Mouse (Mus musculus) testis, postnatal 14 days (tissue): ENCODE measurements around the gene Fcrlb.
"Not testable (repeated sequence)": the region's sequence is repeated elsewhere in the genome, so short reads cannot be mapped to it uniquely, and the experiment has no call there.

ENCODE experiments used
- DNase-seq: peaks from one replicate; pipeline ENCODE4 v3.0.0; 2021; ENCODE audit warnings: low spot score

Fcrlb gene

DNA sequence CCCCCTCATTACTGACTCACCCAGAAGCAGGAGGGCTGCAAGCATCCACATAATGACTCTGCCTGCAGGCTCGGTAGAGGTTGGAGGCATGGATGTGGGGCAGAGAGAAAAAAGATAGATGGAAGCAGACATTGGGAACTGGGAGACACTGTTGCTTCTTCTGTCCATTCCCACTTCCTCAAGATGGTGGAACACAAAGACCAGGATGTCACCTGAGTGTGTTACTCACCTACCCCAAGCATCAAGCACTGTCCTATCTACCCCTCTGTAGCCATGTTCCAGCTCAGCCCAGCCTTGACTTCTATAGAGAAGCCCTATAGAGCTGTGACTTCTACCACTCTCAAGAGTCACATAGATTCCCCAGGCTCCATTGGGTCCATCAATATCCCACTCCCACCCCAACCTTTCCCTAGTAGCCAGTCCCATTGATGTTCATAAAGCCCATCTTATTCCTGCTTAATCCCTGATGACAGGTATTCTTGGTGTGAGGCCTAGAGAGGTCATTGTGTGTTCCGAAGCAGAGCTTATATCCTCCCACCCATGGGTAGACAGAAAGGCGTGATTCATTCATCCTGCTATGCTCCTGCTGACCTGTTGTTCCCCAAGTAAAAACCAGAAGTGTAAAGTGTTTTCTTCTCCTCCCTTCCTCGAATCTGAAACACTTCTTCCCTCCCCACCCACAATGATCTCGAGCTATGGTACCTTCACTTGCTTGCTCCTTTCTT, at the start of gene Fcrlb:
TSS of gene Fcrlb (minus strand) at position 51 of the 725 bp plus-strand sequence.
- no peak for DNase-seq

DNA sequence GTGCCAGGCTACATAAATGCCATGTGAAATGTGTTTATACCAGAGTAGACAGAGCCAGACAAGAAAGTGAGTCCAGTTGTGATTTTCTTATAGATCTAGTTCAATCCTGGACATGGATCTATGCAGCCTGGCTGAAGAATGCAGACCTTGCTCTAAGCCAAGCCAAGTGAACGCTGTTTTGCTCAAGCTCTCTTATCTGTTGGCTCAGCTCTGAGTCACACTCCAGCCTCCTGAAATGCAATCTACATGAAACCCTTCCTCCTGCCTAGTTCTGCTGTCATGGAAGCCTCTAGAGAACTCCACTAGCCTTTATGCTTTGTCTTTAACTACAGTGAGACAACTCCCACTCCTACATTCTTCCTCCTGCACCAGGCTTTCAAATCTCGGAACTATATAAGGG, 49.6 kb upstream of the Fcrlb start:
- DNase-seq: no peak

DNA sequence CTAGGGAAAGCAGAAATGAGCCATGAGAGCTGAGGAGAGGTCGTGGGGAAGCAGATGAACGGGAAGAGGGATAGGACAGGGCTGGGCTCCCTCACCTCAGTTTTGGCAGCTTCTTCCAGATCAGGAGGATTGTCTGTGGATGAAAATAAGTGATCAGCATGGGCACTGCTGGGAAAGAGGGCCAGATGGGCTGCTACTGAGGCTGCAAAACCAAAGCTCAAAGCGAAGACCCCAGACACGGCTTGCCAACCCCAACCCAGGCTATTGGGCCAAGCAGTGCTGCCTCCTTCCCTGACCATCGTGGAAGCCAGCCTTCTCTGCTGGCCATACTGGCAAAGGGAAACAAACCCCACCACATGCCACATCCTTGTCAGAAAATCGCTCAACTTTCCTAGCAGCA, 48.4 kb upstream of the Fcrlb start:
- DNase-seq: no peak

DNA sequence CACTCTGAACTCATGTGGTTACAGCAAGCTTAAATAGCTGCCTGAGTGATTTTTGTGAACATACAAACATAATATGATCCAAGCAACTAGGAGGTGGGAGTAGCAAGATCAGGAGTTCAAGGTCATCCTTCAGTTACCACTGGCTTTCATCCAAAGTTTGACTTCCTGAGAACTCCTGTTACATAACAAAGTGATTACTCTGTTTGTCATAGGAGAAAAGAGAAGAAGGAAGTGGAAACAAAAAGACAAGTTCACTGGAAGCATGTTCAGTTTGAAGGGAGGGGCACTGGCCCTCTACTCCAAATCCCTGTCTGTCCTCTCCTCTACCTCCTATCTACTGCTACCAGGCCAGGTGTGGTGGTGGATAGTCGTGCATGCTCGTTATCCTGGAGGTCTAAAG, 47.0 kb upstream of the Fcrlb start:
- no peak for DNase-seq

DNA sequence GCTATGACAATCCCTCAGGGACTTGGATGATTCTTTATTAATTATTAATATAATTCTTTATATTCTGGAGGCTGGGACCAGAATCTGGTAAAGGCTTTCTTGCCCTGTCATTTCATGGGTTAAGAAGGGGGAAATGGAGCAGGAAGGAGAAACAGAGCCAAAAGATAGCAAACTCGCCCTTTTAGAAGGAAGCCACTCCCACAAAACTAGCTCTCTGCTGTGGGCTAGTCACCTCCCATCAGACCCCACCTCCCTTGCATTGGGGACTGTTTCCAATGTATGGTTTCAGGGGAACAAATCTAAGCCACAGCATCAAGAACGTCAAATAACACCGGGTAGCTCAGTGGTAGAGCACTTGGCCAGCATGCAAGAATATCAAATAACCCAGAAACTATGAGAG, 45.5 kb upstream of the Fcrlb start:
- DNase-seq: no peak

DNA sequence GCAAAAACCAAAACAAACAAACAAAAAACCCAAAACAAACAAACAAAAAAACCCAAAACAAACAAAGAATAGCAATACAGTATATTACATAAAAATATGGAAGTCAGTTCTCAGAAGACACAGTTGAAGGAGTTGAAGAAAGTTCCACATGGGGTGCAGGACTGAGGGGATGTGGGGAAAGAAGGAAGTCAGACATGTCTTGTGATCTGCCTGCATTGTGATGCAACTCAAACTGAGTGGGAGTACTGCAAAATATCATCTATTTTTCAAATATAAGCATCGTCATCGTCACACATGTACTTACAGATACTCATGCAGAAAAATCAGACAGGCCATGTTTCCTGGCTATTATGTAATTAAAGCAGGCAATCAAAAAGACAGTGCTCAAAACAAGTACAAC, 40.5 kb upstream of the Fcrlb start:
- DNase-seq: no peak

DNA sequence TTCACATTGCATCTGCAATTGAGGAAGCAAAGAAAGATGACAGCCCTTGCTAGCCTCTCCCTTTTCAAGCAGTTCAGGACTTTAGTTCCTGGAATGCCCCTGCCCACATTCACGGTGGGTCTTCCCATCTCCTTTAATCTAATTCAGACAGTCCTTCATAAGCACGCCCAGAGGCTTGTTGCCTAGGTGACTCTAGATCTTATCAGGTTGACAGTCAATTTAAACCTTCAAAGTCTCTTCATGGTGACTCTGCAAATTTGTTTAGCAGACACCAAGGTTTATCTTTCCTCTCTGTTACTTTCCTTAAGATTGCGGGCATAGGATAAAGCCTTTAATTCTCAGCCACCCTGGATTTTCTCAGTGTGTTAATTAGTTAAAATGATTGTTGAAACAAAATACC, 38.0 kb upstream of the Fcrlb start:
- no peak for DNase-seq

DNA sequence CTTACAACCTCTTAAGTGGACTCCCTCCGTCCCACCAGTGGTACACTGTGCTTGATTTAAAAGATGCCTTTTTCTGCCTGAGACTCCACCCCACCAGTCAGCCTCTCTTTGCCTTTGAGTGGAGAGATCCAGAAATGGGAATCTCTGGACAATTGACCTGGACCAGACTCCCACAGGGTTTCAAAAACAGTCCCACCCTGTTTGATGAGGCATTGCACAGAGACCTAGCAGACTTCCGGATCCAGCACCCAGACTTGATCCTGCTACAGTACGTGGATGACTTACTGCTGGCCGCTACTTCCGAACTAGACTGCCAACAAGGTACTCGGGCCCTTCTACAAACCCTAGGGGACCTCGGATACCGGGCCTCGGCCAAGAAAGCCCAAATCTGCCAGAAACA, 32.2 kb upstream of the Fcrlb start:
- DNase-seq: not testable (repeated sequence)

DNA sequence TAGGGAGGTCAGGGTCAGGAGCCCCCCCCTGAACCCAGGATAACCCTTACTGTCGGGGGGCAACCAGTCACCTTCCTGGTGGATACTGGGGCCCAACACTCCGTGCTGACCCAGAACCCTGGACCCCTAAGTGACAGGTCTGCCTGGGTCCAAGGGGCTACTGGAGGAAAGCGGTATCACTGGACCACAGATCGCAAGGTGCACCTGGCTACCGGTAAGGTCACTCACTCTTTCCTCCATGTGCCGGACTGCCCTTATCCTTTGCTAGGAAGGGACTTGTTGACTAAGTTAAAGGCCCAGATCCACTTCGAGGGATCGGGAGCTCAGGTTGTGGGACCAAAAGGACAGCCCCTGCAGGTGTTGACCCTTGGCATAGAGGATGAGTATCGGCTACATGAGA, 31.4 kb upstream of the Fcrlb start:
- DNase-seq: not testable (repeated sequence)

DNA sequence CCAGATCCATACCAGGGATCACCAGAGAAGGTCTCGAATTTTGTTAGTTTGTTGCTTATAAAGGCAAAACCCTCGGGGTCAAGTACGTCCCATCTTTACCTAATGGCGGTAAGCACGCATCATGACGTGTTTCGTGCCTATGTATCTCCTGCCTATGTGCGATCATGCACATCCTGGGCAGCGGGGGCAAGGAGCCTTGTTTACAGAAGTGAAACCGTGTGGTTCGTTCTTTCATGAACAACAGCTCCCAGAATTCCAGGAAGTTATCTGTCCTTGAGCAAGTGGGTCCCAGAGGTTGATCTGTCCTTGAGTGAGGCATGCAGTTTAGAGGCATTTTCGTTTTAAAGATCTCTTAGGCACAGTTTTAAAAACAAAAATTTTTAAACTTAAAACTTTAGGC, 26.5 kb upstream of the Fcrlb start:
- DNase-seq: no peak

DNA sequence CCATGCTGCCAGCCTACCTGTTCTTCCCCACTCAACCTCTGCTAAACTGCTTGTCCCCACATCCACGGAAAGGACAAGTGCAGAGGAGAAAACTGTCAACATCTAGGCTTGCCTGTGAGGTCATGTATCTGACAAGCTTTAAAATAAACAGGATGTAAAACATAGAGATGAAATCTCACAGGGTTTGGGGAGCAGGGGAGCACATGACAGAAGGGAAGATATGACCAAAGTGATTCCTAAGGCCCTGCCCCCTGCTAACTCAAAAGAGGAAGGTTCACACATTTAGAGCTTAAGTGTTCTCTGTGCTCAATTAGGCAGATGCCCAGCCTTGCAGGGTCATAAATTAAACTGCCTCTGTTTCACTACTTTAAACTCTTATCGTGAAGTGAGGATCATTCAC, 21.6 kb upstream of the Fcrlb start:
- DNase-seq: no peak

DNA sequence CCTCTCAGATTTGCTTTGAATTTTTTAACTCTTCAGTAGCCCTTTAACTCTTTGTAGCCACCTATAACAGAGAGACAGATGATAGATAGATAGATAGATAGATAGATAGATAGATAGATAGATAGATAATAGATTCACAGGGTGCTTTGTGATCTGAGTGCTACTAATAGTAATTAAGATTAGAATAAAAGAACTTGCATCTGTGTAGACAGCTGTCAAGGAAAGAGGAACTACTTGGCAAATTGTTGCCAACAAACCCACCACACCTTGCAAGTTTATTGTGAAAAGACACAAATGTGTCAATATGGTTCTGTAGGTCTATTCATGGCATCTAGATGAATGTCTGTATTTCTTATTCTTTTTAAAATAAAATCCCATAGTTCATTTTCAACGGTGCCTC, 21.2 kb upstream of the Fcrlb start:
- DNase-seq: no peak

DNA sequence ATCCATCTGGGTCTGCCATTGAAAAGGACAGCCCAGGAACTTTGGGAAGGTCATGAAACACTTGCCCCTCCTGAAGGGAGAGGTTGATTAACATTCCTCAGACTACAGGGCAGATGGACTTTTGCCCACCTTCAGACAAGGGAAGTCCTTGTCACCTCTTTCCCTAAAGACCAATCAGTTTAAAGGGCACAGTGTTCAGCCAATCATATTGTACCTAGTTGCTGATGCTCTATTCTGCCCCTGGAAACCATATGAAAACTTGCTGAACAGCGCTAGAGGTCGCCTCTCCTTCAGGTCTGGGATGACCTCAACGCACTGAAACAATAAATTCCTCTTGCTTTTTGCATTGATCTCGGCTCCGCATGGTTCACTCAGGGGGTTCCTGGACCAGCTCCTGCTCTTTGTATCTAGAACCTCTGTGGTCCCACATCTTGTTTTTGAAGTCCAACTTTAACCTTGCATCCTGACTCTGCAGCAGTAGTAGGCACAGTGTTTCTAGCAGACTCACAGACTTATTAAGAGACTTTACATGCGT, 20.7 kb upstream of the Fcrlb start:
- DNase-seq: no peak

DNA sequence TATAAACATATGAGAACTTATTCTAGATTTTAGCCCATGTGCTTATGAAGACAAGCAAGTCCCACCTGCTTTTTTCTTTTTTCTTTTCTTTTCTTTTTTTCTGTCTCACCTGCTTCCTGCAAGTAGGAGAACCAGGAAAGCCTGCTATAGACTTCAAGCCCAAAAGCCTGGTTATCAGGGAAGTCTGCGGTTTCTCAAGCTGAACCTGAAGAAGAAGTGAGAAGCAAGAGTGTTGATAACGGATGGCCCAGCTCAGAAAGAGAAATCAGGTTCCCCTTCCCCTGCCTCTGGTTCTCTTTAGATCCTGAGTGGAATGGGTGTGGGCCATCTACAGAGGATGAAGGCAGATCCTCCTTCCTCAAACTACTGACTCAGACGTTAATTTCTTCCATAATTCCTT, 19.3 kb upstream of the Fcrlb start:
- DNase-seq: no peak

DNA sequence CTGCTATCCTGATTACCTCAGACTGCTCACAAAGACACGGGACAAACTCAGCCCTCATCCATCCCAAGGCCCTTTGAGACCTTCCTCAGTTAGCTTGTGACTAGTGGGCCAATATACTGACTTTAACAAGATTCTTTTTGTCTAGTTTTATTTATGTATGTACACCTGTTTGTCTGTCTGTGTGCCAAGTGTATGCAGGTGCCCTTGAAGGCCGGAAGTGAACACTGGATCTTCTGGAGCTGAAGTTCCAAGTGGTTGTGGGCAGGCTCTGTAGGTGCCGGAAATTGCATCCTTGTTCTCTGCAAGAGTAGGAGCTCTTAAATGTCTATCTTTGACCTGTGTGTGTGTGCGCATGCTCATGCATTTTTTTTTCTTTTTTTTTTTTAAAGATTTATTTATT, 16.5 kb upstream of the Fcrlb start:
- DNase-seq: no peak

DNA sequence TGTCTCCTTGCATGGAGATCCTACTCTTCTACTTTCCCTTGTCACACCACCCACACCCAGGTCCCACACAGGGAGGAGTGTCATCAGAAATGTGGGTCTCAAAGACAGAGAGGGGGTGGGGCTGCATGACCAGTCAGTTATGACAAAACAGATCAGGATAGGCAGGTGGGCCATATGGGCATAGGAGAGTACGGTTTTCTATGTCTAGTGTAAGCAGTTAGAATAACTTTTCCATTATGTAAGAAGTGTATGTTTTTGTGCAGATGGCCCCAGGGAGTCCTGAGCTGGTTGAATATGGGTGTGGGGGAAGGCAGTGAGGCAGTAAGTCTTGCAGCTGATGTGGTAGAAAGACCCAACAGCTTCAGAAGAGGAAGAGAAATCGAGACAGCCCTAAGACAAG, 15.7 kb upstream of the Fcrlb start:
- no peak for DNase-seq

DNA sequence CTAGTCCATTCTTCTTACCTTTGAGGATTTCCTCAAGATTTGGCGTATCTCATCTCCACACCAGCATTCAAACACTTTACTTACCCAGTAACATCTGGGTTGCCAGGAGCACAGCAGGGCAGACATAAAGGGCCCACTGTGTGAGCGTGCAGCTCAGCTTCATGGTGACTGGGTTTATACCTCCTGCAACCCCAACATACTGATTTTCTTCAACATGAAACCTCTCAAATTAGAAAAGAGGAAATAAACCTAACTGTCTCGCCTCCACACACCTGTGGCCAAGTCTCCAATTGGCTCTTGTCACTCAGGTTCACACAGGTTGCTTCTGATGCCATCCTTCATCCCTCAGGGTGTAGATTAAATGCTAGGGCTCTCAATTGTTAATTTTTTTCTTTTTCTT, 14.6 kb upstream of the Fcrlb start, which contains the start of gene Fcrla:
TSS of gene Fcrla (minus strand) at position 206 of the 400 bp plus-strand sequence.
- DNase-seq: no peak

DNA sequence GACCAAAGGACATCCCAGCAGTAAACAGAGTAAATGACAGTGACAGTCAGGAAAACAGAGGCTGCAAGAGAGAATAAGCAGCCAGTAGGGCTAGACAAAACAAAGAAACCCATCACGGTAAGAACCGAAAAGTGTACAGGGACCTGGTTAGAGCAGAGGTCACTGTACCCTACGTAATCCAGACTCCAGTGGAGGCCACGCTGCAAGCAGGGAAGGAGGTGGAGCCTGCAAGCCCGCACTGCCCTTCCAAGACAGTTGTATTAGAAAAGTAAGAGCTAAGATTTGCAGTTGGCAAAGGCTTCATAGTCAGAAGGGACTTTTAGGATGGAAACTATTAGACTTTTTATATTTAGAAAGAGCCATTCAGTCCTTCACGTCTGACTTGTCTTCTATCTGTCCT, 14.2 kb upstream of the Fcrlb start:
- no peak for DNase-seq

DNA sequence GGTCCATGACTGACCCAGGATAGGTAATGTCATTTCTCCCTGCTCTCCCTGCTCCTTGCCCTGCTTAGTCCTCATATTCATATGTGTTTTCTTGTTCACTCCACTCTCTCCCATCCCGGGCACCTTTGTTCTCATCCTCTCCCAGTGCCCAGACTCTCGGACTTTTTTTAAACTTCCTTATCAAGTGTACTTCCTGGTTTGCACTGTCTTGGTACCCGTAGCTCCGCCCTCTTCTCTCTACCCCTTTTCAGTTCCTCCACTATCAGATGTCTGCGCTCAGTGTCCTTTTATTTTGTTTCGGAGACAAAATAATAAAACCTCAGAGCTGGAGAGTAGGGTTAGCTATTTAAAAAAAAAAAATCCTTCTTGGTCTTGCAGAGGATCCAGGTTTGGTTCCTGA, 11.7 kb upstream of the Fcrlb start:
- DNase-seq: no peak

DNA sequence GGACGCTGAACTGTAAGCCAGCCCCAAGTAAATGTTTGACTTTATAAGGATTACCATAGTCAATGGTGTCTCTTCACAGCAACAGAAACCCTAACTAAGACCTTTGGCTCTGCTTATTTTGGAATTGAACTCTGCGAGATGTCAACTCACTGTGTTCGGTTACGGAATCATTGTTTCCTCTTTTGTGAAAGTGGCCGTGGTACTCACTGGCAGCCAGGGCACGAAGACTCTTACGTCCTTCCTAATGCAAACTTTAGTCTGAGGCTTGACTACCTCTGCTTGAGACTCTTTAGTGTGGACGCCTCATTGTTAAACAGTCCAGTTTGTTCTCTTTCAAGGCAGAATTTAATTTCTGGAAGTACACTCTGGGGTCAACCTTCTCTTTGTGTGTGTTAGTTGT, 6.6 kb upstream of the Fcrlb start:
- no peak for DNase-seq

DNA sequence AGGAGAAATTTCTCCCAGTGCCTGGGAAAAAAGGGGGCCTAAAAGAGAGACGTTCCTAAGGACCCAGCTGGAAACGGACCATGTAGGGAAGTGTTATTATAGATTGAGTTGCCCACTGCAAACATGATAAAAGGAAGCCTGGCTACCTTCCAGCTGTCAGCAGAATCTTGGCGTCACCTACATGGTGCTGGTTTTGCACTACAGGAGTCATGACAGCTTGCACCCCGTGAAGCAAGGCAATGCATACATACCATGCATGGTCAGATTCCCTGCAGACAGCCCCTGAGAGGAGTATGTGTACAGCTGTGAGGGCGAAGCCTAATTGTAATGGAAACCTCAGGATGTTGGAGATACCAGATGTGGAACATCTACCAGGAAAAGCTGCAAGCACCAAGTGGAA, 2.9 kb upstream of the Fcrlb start:
- DNase-seq: no peak

DNA sequence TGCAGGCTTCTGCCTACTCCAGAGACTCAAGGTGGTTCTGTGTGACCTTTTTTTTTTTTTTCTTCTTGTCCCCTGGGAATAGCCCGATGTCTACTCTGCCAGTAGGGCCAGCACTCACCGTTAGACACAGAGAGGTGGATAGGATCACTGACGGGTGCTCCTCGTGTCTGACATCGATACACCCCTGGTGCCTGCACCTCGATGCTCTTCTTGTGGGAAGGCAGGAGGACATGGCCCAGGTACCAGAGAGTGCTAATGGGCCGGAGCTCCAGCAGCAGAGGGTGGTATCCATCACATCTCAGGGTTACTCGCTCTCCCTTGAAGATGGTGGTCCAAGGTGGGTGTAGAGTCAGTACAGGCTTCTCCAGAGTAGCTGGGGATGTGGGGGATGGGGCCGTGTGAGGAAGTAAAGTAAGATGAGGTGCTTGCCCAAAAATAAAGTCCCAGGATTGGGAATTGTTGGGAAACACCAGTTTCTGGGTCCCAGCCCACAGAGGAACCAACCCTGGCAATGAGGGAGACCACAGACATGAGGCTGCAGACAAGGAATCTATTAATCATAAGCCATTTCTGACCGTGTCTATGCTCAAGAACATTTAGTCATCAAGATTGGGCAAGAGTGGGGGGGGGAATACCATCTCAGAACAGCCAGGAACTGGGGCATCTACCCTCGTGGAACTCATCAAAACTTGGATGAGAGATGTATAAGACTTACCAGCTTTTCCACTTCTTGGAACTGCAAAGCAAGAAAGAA, 657 bp downstream of the Fcrlb start:
- DNase-seq: no peak

DNA sequence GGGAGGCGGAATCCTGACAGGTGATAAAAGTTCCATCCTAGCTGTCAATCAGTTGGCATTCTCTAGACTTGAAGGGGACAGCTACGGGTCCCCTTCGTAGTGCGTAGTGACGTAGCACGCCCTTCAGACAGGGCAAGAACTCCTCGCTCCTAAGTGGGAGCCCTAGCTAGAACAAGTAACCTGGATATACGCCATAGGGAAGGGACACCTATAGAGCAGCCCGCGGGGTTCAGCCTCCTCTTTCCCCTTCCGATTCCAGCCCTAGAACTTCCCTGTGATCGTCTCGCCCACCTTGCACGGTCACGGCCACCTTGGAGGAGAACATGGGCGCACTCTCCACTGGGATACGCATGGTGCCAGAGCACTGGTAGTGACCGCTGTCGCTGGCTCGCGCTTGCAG, 4.4 kb downstream of the Fcrlb start:
- no peak for DNase-seq
